Mouse (Mus musculus) lung, postnatal 4 days (tissue): ENCODE data around the gene Pum1.
A peak's percentile ranks its signal among the peaks of the same experiment; 100 is the strongest.

Experiments
- DNase-seq, 2 experiments: peaks; one replicate each; pipeline ENCODE4 v3.0.0; 2021

Gene Pum1

GRCm38 (mm10) chr4:130792376-130793179 lies 129.5 kb downstream of the Pum1 start, which contains the start of gene Sdc3:
Gene Sdc3 (plus strand): TSS chr4:130792537.
- peak; percentile 47 to 67 for DNase-seq

- DNase-seq, result no peak
These were observed 130.0 kb downstream of the Pum1 start for GRCm38 (mm10) chr4:130793180-130793501.

- no peak for DNase-seq
These were observed 131.7 kb downstream of the Pum1 start for GRCm38 (mm10) chr4:130794771-130795170.

GRCm38 (mm10) chr4:130795970-130796369 lies 132.8 kb downstream of the Pum1 start:
- no peak for DNase-seq

GRCm38 (mm10) chr4:130797201-130798051 lies 134.3 kb downstream of the Pum1 start:
- DNase-seq, result peak; percentile 53 to 75

GRCm38 (mm10) chr4:130798416-130798815 lies 135.3 kb downstream of the Pum1 start:
- DNase-seq, result no peak

GRCm38 (mm10) chr4:130799118-130799517 lies 136.0 kb downstream of the Pum1 start:
- DNase-seq, result peak; percentile 51 to 52

- no peak for DNase-seq
These were observed 136.5 kb downstream of the Pum1 start for GRCm38 (mm10) chr4:130799582-130799981.

GRCm38 (mm10) chr4:130800147-130800546 lies 137.0 kb downstream of the Pum1 start:
- DNase-seq, result peak; percentile 37 to 46

- no peak for DNase-seq
These were observed 138.1 kb downstream of the Pum1 start for GRCm38 (mm10) chr4:130801198-130801597.

GRCm38 (mm10) chr4:130801624-130802329 lies 138.7 kb downstream of the Pum1 start:
- DNase-seq, result no peak

GRCm38 (mm10) chr4:130803591-130803990 lies 140.5 kb downstream of the Pum1 start:
- DNase-seq, result no peak

- no peak for DNase-seq
These were observed 141.2 kb downstream of the Pum1 start for GRCm38 (mm10) chr4:130804292-130804691.

- peak in 1 of 2 experiments; percentile 53 for DNase-seq
These were observed 141.7 kb downstream of the Pum1 start for GRCm38 (mm10) chr4:130804771-130805361.

- no peak for DNase-seq
These were observed 142.6 kb downstream of the Pum1 start for GRCm38 (mm10) chr4:130805746-130806145.

- no peak for DNase-seq
These were observed 143.6 kb downstream of the Pum1 start for GRCm38 (mm10) chr4:130806746-130807145.

GRCm38 (mm10) chr4:130809784-130810183 lies 146.7 kb downstream of the Pum1 start:
- peak in 1 of 2 experiments; percentile 50 for DNase-seq

GRCm38 (mm10) chr4:130810845-130811244 lies 147.7 kb downstream of the Pum1 start:
- no peak for DNase-seq

- DNase-seq, result no peak
These were observed 148.3 kb downstream of the Pum1 start for GRCm38 (mm10) chr4:130811385-130811784.

- DNase-seq, result no peak
These were observed 150.8 kb downstream of the Pum1 start for GRCm38 (mm10) chr4:130813958-130814357.

- DNase-seq, result no peak
These were observed 151.7 kb downstream of the Pum1 start for GRCm38 (mm10) chr4:130814742-130815330.

- DNase-seq, result peak in 1 of 2 experiments; percentile 58
These were observed 152.7 kb downstream of the Pum1 start for GRCm38 (mm10) chr4:130815860-130816259.
